Mouse (Mus musculus) bone marrow macrophage, adult 2 months (primary cell): ENCODE results near the gene Dnm3.

Experiments used
- CTCF ChIP-seq: IDR thresholded peaks from 2 replicates; pipeline ENCODE4 v1.5.1; 2012; ENCODE audit warnings: low read depth, mild to moderate bottlenecking, low read length, moderate library complexity
- POLR2A ChIP-seq: IDR thresholded peaks from 2 replicates; pipeline ENCODE4 v1.6.1; 2012; ENCODE audit warnings: mild to moderate bottlenecking, low read depth, low read length, borderline replicate concordance

GRCm38 (mm10) chr1:162209010-162209409, 268.8 kb downstream of the Dnm3 start:
- no peak for TF ChIP-seq CTCF
- no peak for TF ChIP-seq POLR2A
